Mouse (Mus musculus): ENCODE data around the gene P3h2. TPM values are rescaled to one million over a fixed set of nuclear protein-coding genes. Genes with fewer than 3 reads are reported as not detected.
A peak's percentile ranks its signal among the peaks of the same experiment; 100 is the strongest.

The P3h2 gene
- polyA plus RNA-seq, 2 experiments = 8.4 to 14.6 TPM

- Histone ChIP-seq H3K27me3 (ENCODE audit: control insufficient read depth, insufficient read depth, low read length) (no peaks in the 10 kb centered on the region), H3K4me1 (ENCODE audit: control insufficient read depth, insufficient read depth, low read length) (peaks cover 22% of the 10 kb centered on the region), H3K27ac (replicated peaks; ENCODE audit: low read depth, low read length) (no peak overlapping the region), H3K36me3 (ENCODE audit: control insufficient read depth, insufficient read depth, low read length) (no peaks in the 10 kb centered on the region), H3K9me3 (ENCODE audit: control insufficient read depth, low read length) (no peaks in the 10 kb centered on the region), H3K4me3 (replicated peaks; ENCODE audit: low read length) (no peak overlapping the region), H3K9ac (ENCODE audit: low read depth, low read length, severe bottlenecking) (no peak overlapping the region), H3K4me2 (replicated peaks; ENCODE audit: low read depth, low read length, severe bottlenecking) (no peak overlapping the region)
- DNase-seq (ENCODE audit: low spot score) (no peak), ATAC-seq (ENCODE audit: low FRiP score, low read depth) (no peak)
- no peak for TF ChIP-seq POLR2A (IDR thresholded peaks at IDR 0.05; ENCODE audit: borderline replicate concordance, extremely low read depth, insufficient read depth, insufficient read length)
- WGBS = 85% methylated on average over 3 of the region's 3 CpGs
These were observed 79.2 kb downstream of the P3h2 start for GRCm38 (mm10) chr16:26026416-26026815.

DNA sequence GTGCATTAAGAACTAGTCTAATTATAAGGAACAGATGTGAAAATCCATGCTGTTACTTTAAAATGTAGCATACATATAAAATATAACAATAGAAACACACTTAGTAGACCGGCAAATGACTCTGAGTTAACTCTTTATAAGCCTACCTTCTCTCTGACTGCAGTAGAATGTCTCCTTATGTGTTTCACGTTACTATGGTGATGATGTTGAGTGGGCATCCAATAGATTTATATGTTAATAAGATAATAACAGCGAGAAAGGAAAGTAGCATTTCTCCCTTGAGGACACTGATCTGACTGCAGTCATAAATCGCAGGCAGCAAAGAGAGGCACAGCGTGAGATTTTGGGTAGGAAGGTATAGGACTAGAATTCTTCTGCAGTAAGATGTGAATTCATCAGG is 81.0 kb downstream of the P3h2 start:
- no peak for ATAC-seq (ENCODE audit: low FRiP score, low read depth)
- H3K4me1 ChIP-seq (ENCODE audit: control insufficient read depth, insufficient read depth, low read length) = peaks cover 22% of the 10 kb centered on the region
- no peaks in the 10 kb centered on the region for H3K27me3 ChIP-seq (ENCODE audit: control insufficient read depth, insufficient read depth, low read length)
- no peak overlapping the region for H3K27ac ChIP-seq (replicated peaks; ENCODE audit: low read depth, low read length)
- H3K9ac ChIP-seq (ENCODE audit: low read depth, low read length, severe bottlenecking) = no peak overlapping the region
- no peak overlapping the region for H3K4me3 ChIP-seq (replicated peaks; ENCODE audit: low read length)
- no peak overlapping the region for H3K4me2 ChIP-seq (replicated peaks; ENCODE audit: low read depth, low read length, severe bottlenecking)
- no peak for TF ChIP-seq POLR2A (IDR thresholded peaks at IDR 0.05; ENCODE audit: borderline replicate concordance, extremely low read depth, insufficient read depth, insufficient read length)
- WGBS = 53% methylated on average over 5 of the region's 5 CpGs
- H3K9me3 ChIP-seq (ENCODE audit: control insufficient read depth, low read length) = no peaks in the 10 kb centered on the region
- DNase-seq (ENCODE audit: low spot score) = no peak
- H3K36me3 ChIP-seq (ENCODE audit: control insufficient read depth, insufficient read depth, low read length) = no peaks in the 10 kb centered on the region

DNA sequence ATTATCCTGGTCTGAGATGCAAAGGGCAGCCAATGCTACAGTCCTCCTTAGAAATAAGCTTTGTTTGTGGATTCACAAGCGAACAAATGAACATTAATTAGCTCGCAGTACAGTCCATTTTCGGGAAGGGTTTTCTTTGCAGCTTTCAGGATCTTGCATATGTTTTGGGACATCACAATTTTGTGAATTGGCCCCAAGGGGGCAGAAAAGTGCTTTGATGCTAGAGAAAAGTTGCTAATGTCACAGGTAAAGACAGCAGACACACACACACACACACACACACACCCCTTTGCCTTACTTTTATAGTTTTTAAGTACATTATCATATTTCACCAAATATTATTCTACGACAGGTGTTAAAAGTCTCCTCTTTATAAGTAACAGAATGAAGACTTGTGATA is 82.2 kb downstream of the P3h2 start:
- DNase-seq (ENCODE audit: low spot score) (peak; percentile 31), ATAC-seq (ENCODE audit: low FRiP score, low read depth) (no peak)
- no peaks in the 10 kb centered on the region for H3K36me3 ChIP-seq (ENCODE audit: control insufficient read depth, insufficient read depth, low read length)
- 68% methylated on average over 4 of the region's 4 CpGs for WGBS
- no peaks in the 10 kb centered on the region for H3K27me3 ChIP-seq (ENCODE audit: control insufficient read depth, insufficient read depth, low read length)
- H3K9me3 ChIP-seq (ENCODE audit: control insufficient read depth, low read length) = no peaks in the 10 kb centered on the region
- no peak overlapping the region for H3K4me3 ChIP-seq (replicated peaks; ENCODE audit: low read length)
- H3K4me1 ChIP-seq (ENCODE audit: control insufficient read depth, insufficient read depth, low read length) = peaks cover 22% of the 10 kb centered on the region
- H3K4me2 ChIP-seq (replicated peaks; ENCODE audit: low read depth, low read length, severe bottlenecking) = no peak overlapping the region
- TF ChIP-seq POLR2A (IDR thresholded peaks at IDR 0.05; ENCODE audit: borderline replicate concordance, extremely low read depth, insufficient read depth, insufficient read length) = no peak
- no peak overlapping the region for H3K27ac ChIP-seq (replicated peaks; ENCODE audit: low read depth, low read length)
- H3K9ac ChIP-seq (ENCODE audit: low read depth, low read length, severe bottlenecking) = no peak overlapping the region

GRCm38 (mm10) chr16:26021759-26022158 is 83.8 kb downstream of the P3h2 start:
- H3K4me3 ChIP-seq (replicated peaks; ENCODE audit: low read length) = no peak overlapping the region
- H3K27ac ChIP-seq (replicated peaks; ENCODE audit: low read depth, low read length) = no peak overlapping the region
- no peaks in the 10 kb centered on the region for H3K27me3 ChIP-seq (ENCODE audit: control insufficient read depth, insufficient read depth, low read length)
- TF ChIP-seq POLR2A (IDR thresholded peaks at IDR 0.05; ENCODE audit: borderline replicate concordance, extremely low read depth, insufficient read depth, insufficient read length) = no peak
- no peak overlapping the region for H3K4me2 ChIP-seq (replicated peaks; ENCODE audit: low read depth, low read length, severe bottlenecking)
- no peaks in the 10 kb centered on the region for H3K9me3 ChIP-seq (ENCODE audit: control insufficient read depth, low read length)
- H3K36me3 ChIP-seq (ENCODE audit: control insufficient read depth, insufficient read depth, low read length) = no peaks in the 10 kb centered on the region
- peaks cover 22% of the 10 kb centered on the region for H3K4me1 ChIP-seq (ENCODE audit: control insufficient read depth, insufficient read depth, low read length)
- no peak for ATAC-seq (ENCODE audit: low FRiP score, low read depth)
- H3K9ac ChIP-seq (ENCODE audit: low read depth, low read length, severe bottlenecking) = no peak overlapping the region
- no peak for DNase-seq (ENCODE audit: low spot score)
- WGBS = 50% methylated on average over 2 of the region's 2 CpGs

DNA sequence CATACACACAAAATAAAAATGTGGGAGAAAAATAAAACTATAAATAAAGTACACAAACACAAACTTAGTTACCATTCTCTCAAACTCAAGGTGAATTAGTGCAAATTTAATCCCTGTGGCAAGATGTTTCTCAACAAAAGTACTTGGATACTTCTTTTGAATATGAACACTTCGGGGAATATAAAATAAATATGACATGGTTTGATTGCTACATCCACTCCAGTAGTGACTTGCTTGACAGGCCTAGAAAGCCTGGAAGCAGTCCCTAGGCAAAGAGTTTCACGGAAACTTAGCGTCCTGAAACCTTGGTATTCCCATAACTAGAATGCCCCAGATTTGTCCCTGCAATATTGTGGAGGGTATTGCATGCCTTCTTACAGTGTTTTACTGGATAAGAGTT is 99.8 kb downstream of the P3h2 start:
- no peak overlapping the region for H3K9ac ChIP-seq (ENCODE audit: low read depth, low read length, severe bottlenecking)
- no peak for ATAC-seq (ENCODE audit: low FRiP score, low read depth)
- H3K27ac ChIP-seq (replicated peaks; ENCODE audit: low read depth, low read length) = no peak overlapping the region
- H3K4me2 ChIP-seq (replicated peaks; ENCODE audit: low read depth, low read length, severe bottlenecking) = no peak overlapping the region
- 78% methylated on average over 3 of the region's 3 CpGs for WGBS
- H3K4me3 ChIP-seq (replicated peaks; ENCODE audit: low read length) = no peak overlapping the region
- no peak for TF ChIP-seq POLR2A (IDR thresholded peaks at IDR 0.05; ENCODE audit: borderline replicate concordance, extremely low read depth, insufficient read depth, insufficient read length)
- no peaks in the 10 kb centered on the region for H3K27me3 ChIP-seq (ENCODE audit: control insufficient read depth, insufficient read depth, low read length)
- H3K4me1 ChIP-seq (ENCODE audit: control insufficient read depth, insufficient read depth, low read length) = no peaks in the 10 kb centered on the region
- DNase-seq (ENCODE audit: low spot score) = no peak
- H3K36me3 ChIP-seq (ENCODE audit: control insufficient read depth, insufficient read depth, low read length) = no peaks in the 10 kb centered on the region
- H3K9me3 ChIP-seq (ENCODE audit: control insufficient read depth, low read length) = no peaks in the 10 kb centered on the region

- no peaks in the 10 kb centered on the region for H3K27me3 ChIP-seq (ENCODE audit: control insufficient read depth, insufficient read depth, low read length)
- no peak overlapping the region for H3K27ac ChIP-seq (replicated peaks; ENCODE audit: low read depth, low read length)
- H3K36me3 ChIP-seq (ENCODE audit: control insufficient read depth, insufficient read depth, low read length) = no peaks in the 10 kb centered on the region
- no peak overlapping the region for H3K4me2 ChIP-seq (replicated peaks; ENCODE audit: low read depth, low read length, severe bottlenecking)
- H3K4me3 ChIP-seq (replicated peaks; ENCODE audit: low read length) = no peak overlapping the region
- no peak for TF ChIP-seq POLR2A (IDR thresholded peaks at IDR 0.05; ENCODE audit: borderline replicate concordance, extremely low read depth, insufficient read depth, insufficient read length)
- H3K4me1 ChIP-seq (ENCODE audit: control insufficient read depth, insufficient read depth, low read length) = no peaks in the 10 kb centered on the region
- ATAC-seq (ENCODE audit: low FRiP score, low read depth) (no peak), DNase-seq (ENCODE audit: low spot score) (no peak)
- WGBS = 65% methylated on average over 4 of the region's 4 CpGs
- no peaks in the 10 kb centered on the region for H3K9me3 ChIP-seq (ENCODE audit: control insufficient read depth, low read length)
- H3K9ac ChIP-seq (ENCODE audit: low read depth, low read length, severe bottlenecking) = no peak overlapping the region
These were observed 102.3 kb downstream of the P3h2 start for GRCm38 (mm10) chr16:26003261-26003660.

All from limb, embryonic 14.5 days (tissue).